Mouse (Mus musculus) myocyte (in vitro differentiated cells): ENCODE data around the gene Krtdap. TPM values are rescaled to one million over a fixed set of nuclear protein-coding genes. Genes with fewer than 3 reads are reported as not detected.
"Not testable (repeated sequence)": the region's sequence is repeated elsewhere in the genome, so short reads cannot be mapped to it uniquely, and the experiment has no call there.

Experiments
- H3K27me3 ChIP-seq: one replicate; pipeline ENCODE4 v1.6.1; 2011; ENCODE audit not compliant: control insufficient read depth, insufficient read depth, insufficient read length
- H3K36me3 ChIP-seq: one replicate; pipeline ENCODE4 v1.6.1; 2011; ENCODE audit not compliant: control insufficient read depth, insufficient read depth
- H3K4me2 ChIP-seq: one replicate; pipeline ENCODE4 v1.6.1; 2011; ENCODE audit warnings: low read depth, control low read depth
- H3K4me3 ChIP-seq: one replicate; pipeline ENCODE4 v1.5.1; 2011; ENCODE audit warnings: mild to moderate bottlenecking, control low read depth, moderate library complexity
- H3K79me2 ChIP-seq: one replicate; pipeline ENCODE4 v1.6.1; 2011; ENCODE audit not compliant: control insufficient read depth, insufficient read depth
- H3ac ChIP-seq: one replicate; pipeline ENCODE4 v1.6.1; 2011; ENCODE audit not compliant: control insufficient read depth, insufficient read length
- CEBPB ChIP-seq: IDR thresholded peaks from 2 replicates; pipeline ENCODE4 v1.6.1; 2011; ENCODE audit warnings: mild to moderate bottlenecking, moderate library complexity; ENCODE audit not compliant: poor library complexity, insufficient read depth, severe bottlenecking
- E2F4 ChIP-seq: IDR thresholded peaks from one replicate; pipeline ENCODE4 v1.6.1; 2011; ENCODE audit warnings: mild to moderate bottlenecking, control low read depth, moderate library complexity; ENCODE audit not compliant: insufficient read depth
- MAX ChIP-seq: IDR thresholded peaks from one replicate; pipeline ENCODE4 v1.6.1; 2011; ENCODE audit warnings: low read depth, mild to moderate bottlenecking, control low read depth
- MYOD1 ChIP-seq, 3 experiments: IDR thresholded peaks; one replicate each; pipeline ENCODE4 v1.6.1; 2011; ENCODE audit warnings: control low read depth in 2 of 3, low read depth in 2 of 3, mild to moderate bottlenecking in 2 of 3, moderate library complexity in 1 of 3; ENCODE audit not compliant: insufficient read length in 2 of 3, control insufficient read depth in 1 of 3
- MYOG ChIP-seq, 3 experiments: IDR thresholded peaks; one replicate each; pipeline ENCODE4 v1.6.1; 2011; ENCODE audit warnings: control low read depth in 2 of 3, low read depth in 2 of 3, mild to moderate bottlenecking in 2 of 3; ENCODE audit not compliant: insufficient read length in 2 of 3, control insufficient read depth in 1 of 3, insufficient read depth in 1 of 3
- POLR2A ChIP-seq: IDR thresholded peaks from one replicate; pipeline ENCODE4 v1.6.1; 2011; ENCODE audit warnings: low read depth, mild to moderate bottlenecking, control low read depth, moderate library complexity; ENCODE audit not compliant: insufficient read length
- POLR2AphosphoS2 ChIP-seq: IDR thresholded peaks from one replicate; pipeline ENCODE4 v1.6.1; 2011; ENCODE audit warnings: low read depth, control low read depth; ENCODE audit not compliant: insufficient read length
- REST ChIP-seq: IDR thresholded peaks from one replicate; pipeline ENCODE4 v1.6.1; 2011; ENCODE audit warnings: mild to moderate bottlenecking, control low read depth, moderate library complexity; ENCODE audit not compliant: insufficient read depth, insufficient read length
- SRF ChIP-seq: IDR thresholded peaks from one replicate; pipeline ENCODE4 v1.6.1; 2011; ENCODE audit warnings: low read depth; ENCODE audit not compliant: control insufficient read depth, insufficient read length
- TCF12 ChIP-seq: IDR thresholded peaks from one replicate; pipeline ENCODE4 v1.6.1; 2011; ENCODE audit warnings: mild to moderate bottlenecking, control low read depth; ENCODE audit not compliant: poor library complexity, insufficient read depth, severe bottlenecking
- TCF3 ChIP-seq: IDR thresholded peaks from one replicate; pipeline ENCODE4 v1.6.1; 2011; ENCODE audit warnings: low read depth, control low read depth; ENCODE audit not compliant: insufficient read length
- USF1 ChIP-seq: IDR thresholded peaks from one replicate; pipeline ENCODE4 v1.6.1; 2011; ENCODE audit warnings: low read depth, mild to moderate bottlenecking, control low read depth, moderate library complexity
- polyA plus RNA-seq: library from polyadenylated mRNA; unstranded; fragments of >200 nt; fragmentation: generic; extraction: Trizol; gene quantifications from one replicate; pipeline ENCODE4 v1.2.1, GENCODE M21; 2012; ENCODE audit warnings: missing spikeins

The Krtdap gene
- polyA plus RNA-seq, 1 experiment: not detected

DNA sequence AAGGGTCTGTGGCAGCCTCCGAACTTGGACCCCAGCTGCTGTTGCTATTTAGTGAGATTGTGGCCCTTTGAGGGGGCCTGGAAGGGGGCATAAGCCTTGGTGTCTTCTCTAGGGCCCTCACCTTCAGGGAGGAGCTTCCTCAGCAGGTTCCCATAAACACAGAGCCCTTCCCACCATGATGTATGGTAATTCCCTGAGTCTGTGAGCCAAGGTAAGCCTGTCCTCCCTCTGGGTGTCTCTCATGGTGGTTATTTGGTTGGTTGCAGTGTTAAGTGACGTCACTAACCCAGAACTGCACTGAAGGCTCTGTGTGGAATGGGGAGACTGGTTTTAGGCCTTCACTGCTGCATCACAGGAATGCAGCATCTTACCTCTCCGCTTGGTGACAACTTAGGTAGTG, 41.7 kb downstream of the Krtdap start:
- TF ChIP-seq REST (no peak), E2F4 (no peak), USF1 (no peak), SRF (no peak), MAX (no peak), POLR2AphosphoS2 (no peak), CEBPB (no peak), MYOD1 (IDR thresholded peaks at IDR 0.05; ENCODE audit: control insufficient read depth in 1 of 3, insufficient read length in 2 of 3, low read depth in 2 of 3) (no peak), MYOG (IDR thresholded peaks at IDR 0.05; ENCODE audit: control insufficient read depth in 1 of 3, insufficient read depth in 1 of 3, insufficient read length in 2 of 3, low read depth in 2 of 3) (no peak), TCF12 (no peak), POLR2A (no peak), TCF3 (no peak)

DNA sequence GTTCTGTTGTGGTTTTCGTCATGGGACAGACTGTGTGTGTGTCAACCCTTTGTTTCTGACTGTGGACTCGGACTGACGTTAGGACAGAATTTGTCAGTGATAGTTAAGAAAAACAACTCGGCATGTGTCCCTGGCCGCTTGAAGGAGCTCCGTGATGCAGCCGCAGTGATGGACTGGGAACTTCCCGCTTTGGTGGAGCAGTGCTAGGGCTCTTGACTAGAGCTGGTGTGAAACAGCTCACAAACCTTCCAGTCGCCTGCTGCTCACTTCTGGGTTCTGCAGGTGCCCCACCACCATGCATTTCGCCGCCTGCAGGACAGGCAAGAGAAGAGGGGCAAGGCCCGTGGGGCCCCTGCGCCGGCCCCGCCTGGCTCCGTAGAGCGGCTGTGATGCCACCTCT, 44.6 kb downstream of the Krtdap start:
- Histone ChIP-seq H3K27me3 (no peaks in the 10 kb centered on the region), H3K36me3 (no peaks in the 10 kb centered on the region), H3K79me2 (no peaks in the 10 kb centered on the region), H3ac (no peak overlapping the region), H3K4me2 (no peak overlapping the region), H3K4me3 (no peak overlapping the region)
- TF ChIP-seq CEBPB (no peak), TCF3 (no peak), MYOD1 (IDR thresholded peaks at IDR 0.05; ENCODE audit: control insufficient read depth in 1 of 3, insufficient read length in 2 of 3, low read depth in 2 of 3) (no peak), POLR2AphosphoS2 (no peak), POLR2A (no peak), USF1 (no peak), MAX (no peak), E2F4 (no peak), SRF (no peak), REST (no peak), TCF12 (no peak), MYOG (IDR thresholded peaks at IDR 0.05; ENCODE audit: control insufficient read depth in 1 of 3, insufficient read depth in 1 of 3, insufficient read length in 2 of 3, low read depth in 2 of 3) (no peak)

More for the DNA sequence above, 41.7 kb downstream of the Krtdap start:
- no peak overlapping the region for H3K4me2 ChIP-seq
- no peaks in the 10 kb centered on the region for H3K36me3 ChIP-seq
- no peaks in the 10 kb centered on the region for H3K27me3 ChIP-seq
- H3ac ChIP-seq: no peak overlapping the region
- H3K79me2 ChIP-seq: no peaks in the 10 kb centered on the region
- no peak overlapping the region for H3K4me3 ChIP-seq

DNA sequence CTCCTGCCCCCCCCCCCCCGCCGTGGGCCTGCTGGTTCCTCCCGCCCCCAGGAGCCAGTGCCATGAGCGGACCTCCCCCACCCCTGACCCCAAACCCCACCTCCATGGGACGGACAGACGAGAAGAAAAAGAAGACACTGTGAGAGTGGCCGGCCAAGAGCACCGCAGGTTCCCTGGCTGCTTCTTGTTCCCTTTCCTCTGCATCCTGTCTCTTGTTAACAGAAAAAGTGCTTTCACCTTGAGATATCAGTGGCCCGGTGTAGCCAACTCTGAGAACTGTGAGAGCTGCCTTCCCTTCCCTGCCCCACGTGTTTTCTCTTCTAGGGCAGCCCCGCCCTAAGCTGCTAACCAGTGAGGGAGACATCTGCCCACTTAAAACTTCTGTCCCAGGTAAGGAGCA, 45.0 kb downstream of the Krtdap start:
- H3K79me2 ChIP-seq, H3K4me3 ChIP-seq, H3K4me2 ChIP-seq, H3ac ChIP-seq, H3K36me3 ChIP-seq, H3K27me3 ChIP-seq: not testable (repeated sequence)

DNA sequence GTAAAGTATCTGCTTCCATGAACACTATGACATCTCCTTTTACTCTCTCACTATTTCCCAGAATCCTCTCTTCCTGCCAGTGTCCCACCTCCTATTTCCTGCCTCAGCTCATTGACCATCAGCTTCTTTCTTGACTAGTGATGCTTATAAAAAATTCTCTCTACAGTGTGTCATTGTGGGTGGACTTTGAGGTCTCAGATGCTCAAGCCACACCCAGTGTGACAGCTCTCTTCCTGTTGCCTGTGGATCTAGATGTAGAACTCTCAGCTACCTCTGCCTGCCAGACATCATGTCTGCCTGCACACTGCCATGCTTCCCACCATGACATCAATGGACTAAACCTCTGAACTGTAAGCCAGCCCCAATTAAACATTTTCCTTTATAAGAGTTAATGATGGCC, 49.6 kb downstream of the Krtdap start:
- H3K36me3 ChIP-seq: no peaks in the 10 kb centered on the region
- H3K27me3 ChIP-seq: no peaks in the 10 kb centered on the region
- no peaks in the 10 kb centered on the region for H3K79me2 ChIP-seq
- TF ChIP-seq USF1: no peak
- no peak for TF ChIP-seq MAX
- no peak for TF ChIP-seq MYOD1 (IDR thresholded peaks at IDR 0.05; ENCODE audit: control insufficient read depth in 1 of 3, insufficient read length in 2 of 3, low read depth in 2 of 3)
- TF ChIP-seq MYOG (IDR thresholded peaks at IDR 0.05; ENCODE audit: control insufficient read depth in 1 of 3, insufficient read depth in 1 of 3, insufficient read length in 2 of 3, low read depth in 2 of 3): no peak
- no peak for TF ChIP-seq TCF3
- no peak for TF ChIP-seq REST
- TF ChIP-seq CEBPB: no peak
- TF ChIP-seq SRF: no peak
- no peak for TF ChIP-seq POLR2A
- no peak for TF ChIP-seq TCF12
- no peak for TF ChIP-seq E2F4
- TF ChIP-seq POLR2AphosphoS2: no peak
- H3K4me2 ChIP-seq: no peak overlapping the region
- no peak overlapping the region for H3ac ChIP-seq
- no peak overlapping the region for H3K4me3 ChIP-seq

DNA sequence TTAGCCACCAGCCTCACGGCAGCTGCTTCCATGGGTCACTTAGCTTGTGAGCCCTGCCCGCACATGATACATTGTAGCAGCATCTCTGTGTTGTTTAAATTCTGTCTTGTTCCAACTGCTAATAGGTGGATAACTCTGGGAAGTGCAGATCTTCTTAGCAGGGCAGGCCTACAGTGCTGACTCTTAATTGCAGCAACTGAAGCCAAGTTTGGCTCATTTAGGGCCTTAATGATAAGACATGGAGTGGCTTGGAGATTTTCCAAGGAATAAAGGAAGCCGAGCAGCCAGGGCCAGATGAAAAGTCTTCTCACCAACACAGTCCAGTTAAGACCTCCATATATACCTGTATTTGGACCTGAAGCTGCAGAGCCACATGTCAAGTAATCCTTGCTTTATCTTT, 52.6 kb downstream of the Krtdap start:
- TF ChIP-seq MYOG (IDR thresholded peaks at IDR 0.05; ENCODE audit: control insufficient read depth in 1 of 3, insufficient read depth in 1 of 3, insufficient read length in 2 of 3, low read depth in 2 of 3) (no peak), TCF12 (no peak), MAX (no peak), REST (no peak), POLR2A (no peak), SRF (no peak)
- H3K4me3 ChIP-seq: no peak overlapping the region
- H3K4me2 ChIP-seq: no peak overlapping the region
- no peaks in the 10 kb centered on the region for H3K79me2 ChIP-seq
- no peak overlapping the region for H3ac ChIP-seq
- H3K36me3 ChIP-seq: no peaks in the 10 kb centered on the region
- H3K27me3 ChIP-seq: no peaks in the 10 kb centered on the region

Other genes with a start within 250 kb of the Krtdap start
- gene Hspb6, start 235.7 kb upstream of the Krtdap start, polyA plus RNA-seq: 27.8 TPM
- gene Proser3, start 235.6 kb upstream of the Krtdap start, polyA plus RNA-seq: 3.8 TPM
- 55.3 TPM for gene Lin37, start 228.1 kb upstream of the Krtdap start, polyA plus RNA-seq
- gene U2af1l4, start 224.6 kb upstream of the Krtdap start, polyA plus RNA-seq: 72.3 TPM
- 1.0 TPM for gene Gm49396, start 224.6 kb upstream of the Krtdap start, polyA plus RNA-seq
- gene Psenen, start 224.3 kb upstream of the Krtdap start, polyA plus RNA-seq: 169 TPM
- 0.66 TPM for gene Igflr1, start 222.5 kb upstream of the Krtdap start, polyA plus RNA-seq
- gene Kmt2b, start 199.2 kb upstream of the Krtdap start, polyA plus RNA-seq: 12.9 TPM
- 0.11 TPM for gene Zbtb32, start 189.0 kb upstream of the Krtdap start, polyA plus RNA-seq
- 0.59 TPM for gene Upk1a, start 175.0 kb upstream of the Krtdap start, polyA plus RNA-seq
- 1,108 TPM for gene Cox6b1, start 161.7 kb upstream of the Krtdap start, polyA plus RNA-seq
- not detected for gene Etv2, start 152.0 kb upstream of the Krtdap start, polyA plus RNA-seq
- 124 TPM for gene Rbm42, start 137.6 kb upstream of the Krtdap start, polyA plus RNA-seq
- 8.4 TPM for gene Haus5, start 122.9 kb upstream of the Krtdap start, polyA plus RNA-seq
- gene Pmis2, start 116.3 kb upstream of the Krtdap start, polyA plus RNA-seq: not detected
- gene 2200002J24Rik, start 89.0 kb upstream of the Krtdap start, polyA plus RNA-seq: not detected
- gene Atp4a, start 75.7 kb upstream of the Krtdap start, polyA plus RNA-seq: not detected
- gene Tmem147, start 58.4 kb upstream of the Krtdap start, polyA plus RNA-seq: 241 TPM
- gene Gapdhs, start 44.2 kb upstream of the Krtdap start, polyA plus RNA-seq: 0.05 TPM
- 0.79 TPM for gene Sbsn, start 36.4 kb upstream of the Krtdap start, polyA plus RNA-seq
- not detected for gene Dmkn, start 24.1 kb upstream of the Krtdap start, polyA plus RNA-seq
- gene Ffar2, start 35.9 kb downstream of the Krtdap start, polyA plus RNA-seq: not detected
- gene Ffar3, start 68.3 kb downstream of the Krtdap start, polyA plus RNA-seq: not detected
- not detected for gene Ffar1, start 73.7 kb downstream of the Krtdap start, polyA plus RNA-seq
- gene Cd22, start 92.4 kb downstream of the Krtdap start, polyA plus RNA-seq: not detected
- 0.01 TPM for gene Mag, start 127.0 kb downstream of the Krtdap start, polyA plus RNA-seq
- not detected for gene Hamp2, start 136.8 kb downstream of the Krtdap start, polyA plus RNA-seq
- not detected for gene Hamp, start 156.1 kb downstream of the Krtdap start, polyA plus RNA-seq
- 88.6 TPM for gene Usf2, start 168.9 kb downstream of the Krtdap start, polyA plus RNA-seq
- 0.02 TPM for gene Lsr, start 185.6 kb downstream of the Krtdap start, polyA plus RNA-seq
- not detected for gene Fam187b, start 185.9 kb downstream of the Krtdap start, polyA plus RNA-seq